In the genomic region with DNA sequence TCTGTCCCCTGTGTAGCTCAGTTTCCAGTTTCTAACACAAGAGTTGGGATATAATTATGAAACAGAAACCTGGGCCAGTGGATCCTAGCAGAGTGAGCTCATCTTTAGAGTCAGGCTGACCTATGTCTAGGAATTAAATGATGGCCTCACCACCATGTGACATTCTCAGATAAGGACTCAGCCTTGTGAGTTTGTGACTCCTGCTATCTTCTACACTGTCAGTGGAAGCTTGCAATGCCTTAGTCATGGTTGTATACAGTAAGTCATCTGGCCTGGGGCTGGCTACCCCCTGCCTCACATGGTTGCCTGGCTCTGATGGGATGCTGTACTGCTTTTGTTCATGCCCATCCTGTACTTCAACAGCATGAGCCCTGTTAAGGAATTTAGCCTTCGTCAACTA, we compare ENCODE assay signal across 20 mouse cellular contexts.
DNase-seq lines count a peak whose midpoint lies in the region; ATAC-seq and TF ChIP-seq lines count a peak whose summit lies in the region.
"Had no signal": no experiment of that assay in that cellular context is flagged by ENCODE, and none has a peak within 500 bp of the region (broad histone marks: within the 10 kb centered on the region; RNA-seq: fewer than 3 reads in every experiment).

No protein-coding gene starts in this region.

- TF ChIP-seq EP300 in liver, embryonic 14.5 days (IDR thresholded peaks at IDR 0.05; ENCODE audit: low read depth): no peak; the same call in 1 of the 2 replicates

- no peak overlapping the region for H3K4me3 ChIP-seq in liver, embryonic 12.5 days
- no peak overlapping the region for H3K4me3 ChIP-seq in liver, embryonic 14.5 days (ENCODE audit: insufficient read depth in 1 of 2, low read depth in 2 of 2, low read length in 2 of 2)
- H3K4me3 ChIP-seq: embryonic facial prominence, embryonic 10.5 days; forebrain, embryonic 13.5 days; heart, embryonic 10.5 days; hindbrain, embryonic 13.5 days had no signal

- TF ChIP-seq CTCF in liver, embryonic 14.5 days (IDR thresholded peaks at IDR 0.05; ENCODE audit: low read depth): no peak

- no peaks in the 10 kb centered on the region for H3K27me3 ChIP-seq in liver, embryonic 12.5 days (replicated peaks)
- no peaks in the 10 kb centered on the region for H3K27me3 ChIP-seq in liver, embryonic 14.5 days (ENCODE audit: control insufficient read depth, insufficient read depth, low read length)
- H3K27me3 ChIP-seq: forebrain, embryonic 13.5 days; hindbrain, embryonic 13.5 days had no signal

- no peak overlapping the region for H3K4me2 ChIP-seq in liver, embryonic 12.5 days
- no peak overlapping the region for H3K4me2 ChIP-seq in liver, embryonic 14.5 days (ENCODE audit: low read depth)
- H3K4me2 ChIP-seq: forebrain, embryonic 13.5 days; hindbrain, embryonic 13.5 days had no signal

- H3K9me3 ChIP-seq in liver, embryonic 12.5 days (replicated peaks): no peaks in the 10 kb centered on the region
- H3K9me3 ChIP-seq in liver, embryonic 14.5 days (ENCODE audit: control insufficient read depth, low read length): no peaks in the 10 kb centered on the region
- H3K9me3 ChIP-seq: embryonic facial prominence, embryonic 10.5 days; forebrain, embryonic 13.5 days; heart, embryonic 10.5 days; hindbrain, embryonic 13.5 days had no signal

- peak; percentile 91 for ATAC-seq in liver, embryonic 12.5 days
- peak; percentile 81 for ATAC-seq in liver, embryonic 14.5 days (ENCODE audit: insufficient read depth)
- 0 out of 2 replicates have a peak, but pooled peaks have one; percentile 41 for ATAC-seq in megakaryocyte-erythroid progenitor cell, adult 5-6 weeks (replicated peaks; ENCODE audit: low FRiP score, low TSS enrichment, poor library complexity, severe bottlenecking)
- ATAC-seq: forebrain, embryonic 13.5 days; forebrain, postnatal 0 days had no signal

- DNase-seq in liver: no peak
- DNase-seq in c-Kit-positive CD71-positive TER-119-positive erythroid progenitor cells, embryonic 14.5 days (ENCODE audit: low spot score): peak; percentile 37
- peak; percentile 23 to 40 (median 30) for DNase-seq in liver, embryonic 14.5 days (ENCODE audit: low read depth in 3 of 3, low spot score in 3 of 3)
- no peak for DNase-seq in frontal cortex, postnatal 10 days (ENCODE audit: low spot score in 2 of 2)
- no peak for DNase-seq in frontal cortex, adult 2 months (ENCODE audit: extremely low spot score in 1 of 2, low spot score in 1 of 2)
- DNase-seq: adrenal gland, adult 2 months; adrenal gland, postnatal 25 days; cerebellum, adult 11-12 months; cerebellum, adult 9-10 months; cerebellum, postnatal 25 days; forebrain, postnatal 0 days; gastrocnemius, postnatal 36 days; heart, adult 18-20 months; heart, postnatal 14 days had no signal

- H3K27ac ChIP-seq in liver, embryonic 12.5 days: no peak overlapping the region
- no peak overlapping the region for H3K27ac ChIP-seq in liver, embryonic 14.5 days
- H3K27ac ChIP-seq: embryonic facial prominence, embryonic 10.5 days; forebrain, embryonic 13.5 days; heart, embryonic 10.5 days; hindbrain, embryonic 13.5 days had no signal

- H3K9ac ChIP-seq in liver, embryonic 12.5 days: no peak overlapping the region
- no peak overlapping the region for H3K9ac ChIP-seq in liver, embryonic 14.5 days (replicated peaks)
- H3K9ac ChIP-seq: forebrain, embryonic 13.5 days; forebrain, postnatal 0 days; hindbrain, embryonic 13.5 days had no signal

- H3K36me3 ChIP-seq in liver, embryonic 12.5 days: no peaks in the 10 kb centered on the region
- H3K36me3 ChIP-seq in liver, embryonic 14.5 days (replicated peaks; ENCODE audit: control insufficient read depth, insufficient read depth, low read depth): no peaks in the 10 kb centered on the region
- H3K36me3 ChIP-seq: embryonic facial prominence, embryonic 10.5 days; heart, embryonic 10.5 days; hindbrain, embryonic 13.5 days had no signal

- WGBS in liver, embryonic 12.5 days (ENCODE audit: insufficient replicate concordance): 56% methylated on average over 1 of the region's 1 CpGs
- WGBS in liver, embryonic 14.5 days (ENCODE audit: insufficient replicate concordance): 58% methylated on average over 1 of the region's 1 CpGs

- H3K4me1 ChIP-seq in liver, embryonic 12.5 days: peaks cover 7% of the 10 kb centered on the region; the same call in 1 of the 2 replicates
- H3K4me1 ChIP-seq in liver, embryonic 14.5 days (replicated peaks; ENCODE audit: control insufficient read depth in 2 of 2, insufficient read depth in 2 of 2, low read length in 1 of 2): peaks cover 0 to 5% of the 10 kb centered on the region in 2 experiments; a peak in 1 of 4 replicates
- H3K4me1 ChIP-seq: heart, embryonic 10.5 days; hindbrain, embryonic 13.5 days had no signal

Comparison
In these comparisons a context has a peak if more than half of its experiments do, and no peak if none do; other contexts are left out.
1. DNase-seq: peak in c-Kit-positive CD71-positive TER-119-positive erythroid progenitor cells, embryonic 14.5 days (single experiment) and liver, embryonic 14.5 days (3 of 3); none in liver (single experiment), frontal cortex, postnatal 10 days (0 of 2) and frontal cortex, adult 2 months (0 of 2).
2. ATAC-seq: peak in every context shown above with its lines; median percentile 91 in liver, embryonic 12.5 days; 81 in liver, embryonic 14.5 days; 41 in megakaryocyte-erythroid progenitor cell, adult 5-6 weeks.